Mouse (Mus musculus): Measurements from ENCODE around the gene Tspan18.

Tspan18 gene

DNA sequence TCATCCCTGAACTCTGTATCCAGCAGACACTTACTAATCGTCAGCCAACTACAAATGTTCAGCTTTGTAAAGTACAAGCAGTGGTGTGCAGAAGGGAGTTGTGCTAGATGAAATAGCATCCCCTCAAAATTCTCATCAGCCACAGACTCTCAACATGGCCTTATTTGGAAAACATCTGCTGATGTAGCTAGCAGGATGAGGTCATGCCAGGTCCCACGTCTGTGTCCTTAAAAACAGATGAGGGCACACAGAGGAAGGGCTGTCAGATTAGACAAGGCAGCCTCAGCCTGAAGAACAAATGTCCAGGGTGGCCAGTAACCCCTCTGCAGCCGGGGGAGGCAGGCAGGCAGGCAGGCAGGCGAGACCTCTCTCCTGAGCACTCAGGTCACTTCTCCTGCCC lies 56.8 kb downstream of the Tspan18 start:
- no peak for TF ChIP-seq NANOG (IDR thresholded peaks at IDR 0.05; ENCODE audit: borderline replicate concordance, low read length)
- TF ChIP-seq CTCF (conservative IDR thresholded peaks at IDR 0.05; ENCODE audit: low read length), result no peak
- no peak for TF ChIP-seq POU5F1 (IDR thresholded peaks at IDR 0.05; ENCODE audit: borderline replicate concordance, low read length)

DNA sequence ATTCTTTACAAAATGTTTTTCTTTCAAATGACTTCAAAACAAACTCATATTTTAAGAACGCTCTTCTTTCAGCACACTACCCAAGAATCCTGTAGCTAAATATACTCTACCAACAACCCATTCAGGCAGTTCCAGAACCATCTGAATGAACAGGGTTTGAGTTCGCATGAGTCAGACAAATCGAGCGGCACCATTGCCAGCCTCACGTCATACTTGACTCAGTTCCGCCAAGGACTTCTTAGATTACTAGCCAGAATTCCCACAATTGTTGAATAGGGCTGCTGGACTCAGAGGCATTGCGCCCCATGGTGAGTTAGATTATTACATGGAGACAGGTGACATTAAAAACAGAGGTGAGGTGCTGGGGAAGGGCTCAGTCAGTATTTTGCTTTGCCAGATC lies 58.3 kb downstream of the Tspan18 start:
- TF ChIP-seq POU5F1 (IDR thresholded peaks at IDR 0.05; ENCODE audit: borderline replicate concordance, low read length) (no peak), NANOG (IDR thresholded peaks at IDR 0.05; ENCODE audit: borderline replicate concordance, low read length) (no peak), CTCF (conservative IDR thresholded peaks at IDR 0.05; ENCODE audit: low read length) (no peak)
- no peaks in the 10 kb centered on the region for H3K9me3 ChIP-seq (ENCODE audit: low read length)
- peaks cover 5% of the 10 kb centered on the region; the same call in 1 of the 2 replicates for H3K27me3 ChIP-seq (ENCODE audit: insufficient read depth, low read length)
- H3K4me1 ChIP-seq (replicated peaks; ENCODE audit: low read depth, low read length), result 0 out of 2 replicates have a peak, but pooled peaks cover 4% of the 10 kb centered on the region
- no peaks in the 10 kb centered on the region for H3K36me3 ChIP-seq (ENCODE audit: insufficient read depth, low read length)
- H3K4me3 ChIP-seq (replicated peaks; ENCODE audit: low read length), result no peak overlapping the region

More for the DNA sequence above, 56.8 kb downstream of the Tspan18 start:
- Histone ChIP-seq H3K4me1 (replicated peaks; ENCODE audit: low read depth, low read length) (0 out of 2 replicates have a peak, but pooled peaks cover 4% of the 10 kb centered on the region), H3K9me3 (ENCODE audit: low read length) (no peaks in the 10 kb centered on the region), H3K4me3 (replicated peaks; ENCODE audit: low read length) (no peak overlapping the region), H3K36me3 (ENCODE audit: insufficient read depth, low read length) (no peaks in the 10 kb centered on the region), H3K27me3 (ENCODE audit: insufficient read depth, low read length) (peaks cover 8% of the 10 kb centered on the region; the same call in 1 of the 2 replicates)

GRCm38 (mm10) chr2:93273916-93274315 lies 60.4 kb downstream of the Tspan18 start:
- no peak overlapping the region for H3K4me3 ChIP-seq (replicated peaks; ENCODE audit: low read length)
- H3K9me3 ChIP-seq (ENCODE audit: low read length), result no peaks in the 10 kb centered on the region
- TF ChIP-seq CTCF (conservative IDR thresholded peaks at IDR 0.05; ENCODE audit: low read length) (no peak), POU5F1 (IDR thresholded peaks at IDR 0.05; ENCODE audit: borderline replicate concordance, low read length) (no peak), NANOG (IDR thresholded peaks at IDR 0.05; ENCODE audit: borderline replicate concordance, low read length) (no peak)
- peaks cover 5% of the 10 kb centered on the region; the same call in 1 of the 2 replicates for H3K27me3 ChIP-seq (ENCODE audit: insufficient read depth, low read length)
- H3K4me1 ChIP-seq (replicated peaks; ENCODE audit: low read depth, low read length), result no peaks in the 10 kb centered on the region
- no peaks in the 10 kb centered on the region for H3K36me3 ChIP-seq (ENCODE audit: insufficient read depth, low read length)

- Histone ChIP-seq H3K36me3 (ENCODE audit: insufficient read depth, low read length) (no peaks in the 10 kb centered on the region), H3K4me3 (replicated peaks; ENCODE audit: low read length) (no peak overlapping the region), H3K4me1 (replicated peaks; ENCODE audit: low read depth, low read length) (no peaks in the 10 kb centered on the region), H3K9me3 (ENCODE audit: low read length) (no peaks in the 10 kb centered on the region), H3K27me3 (ENCODE audit: insufficient read depth, low read length) (peaks cover 1% of the 10 kb centered on the region; the same call in 1 of the 2 replicates)
- TF ChIP-seq NANOG (IDR thresholded peaks at IDR 0.05; ENCODE audit: borderline replicate concordance, low read length) (no peak), POU5F1 (IDR thresholded peaks at IDR 0.05; ENCODE audit: borderline replicate concordance, low read length) (no peak), CTCF (conservative IDR thresholded peaks at IDR 0.05; ENCODE audit: low read length) (no peak)
These were observed 64.2 kb downstream of the Tspan18 start for GRCm38 (mm10) chr2:93270083-93270482.

DNA sequence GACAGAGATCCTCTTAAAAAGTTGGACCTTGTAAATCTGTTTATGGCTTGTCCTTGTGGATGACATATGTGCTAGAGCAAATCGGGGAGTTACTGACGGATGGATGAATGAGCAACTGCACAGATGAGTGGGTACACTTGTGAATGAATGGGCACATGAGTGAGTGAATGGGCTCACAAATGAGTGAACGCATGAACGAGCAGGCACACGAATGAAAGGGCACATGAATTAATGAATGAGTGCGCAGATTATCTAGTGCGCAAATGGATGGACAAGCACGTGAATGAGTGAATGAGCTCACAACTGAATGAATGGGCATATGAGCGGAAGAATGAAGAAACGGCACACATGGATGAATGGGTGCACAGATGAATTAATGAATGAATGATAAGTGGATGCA lies 64.7 kb downstream of the Tspan18 start:
- no peaks in the 10 kb centered on the region for H3K9me3 ChIP-seq (ENCODE audit: low read length)
- no peaks in the 10 kb centered on the region for H3K36me3 ChIP-seq (ENCODE audit: insufficient read depth, low read length)
- TF ChIP-seq NANOG (IDR thresholded peaks at IDR 0.05; ENCODE audit: borderline replicate concordance, low read length) (no peak), CTCF (conservative IDR thresholded peaks at IDR 0.05; ENCODE audit: low read length) (no peak), POU5F1 (IDR thresholded peaks at IDR 0.05; ENCODE audit: borderline replicate concordance, low read length) (no peak)
- H3K4me3 ChIP-seq (replicated peaks; ENCODE audit: low read length), result no peak overlapping the region
- no peaks in the 10 kb centered on the region; the same call in 1 of the 2 replicates for H3K27me3 ChIP-seq (ENCODE audit: insufficient read depth, low read length)
- no peaks in the 10 kb centered on the region for H3K4me1 ChIP-seq (replicated peaks; ENCODE audit: low read depth, low read length)

- no peaks in the 10 kb centered on the region for H3K36me3 ChIP-seq (ENCODE audit: insufficient read depth, low read length)
- TF ChIP-seq CTCF (conservative IDR thresholded peaks at IDR 0.05; ENCODE audit: low read length), result no peak
- TF ChIP-seq NANOG (IDR thresholded peaks at IDR 0.05; ENCODE audit: borderline replicate concordance, low read length), result no peak
- TF ChIP-seq POU5F1 (IDR thresholded peaks at IDR 0.05; ENCODE audit: borderline replicate concordance, low read length), result no peak
- H3K27me3 ChIP-seq (ENCODE audit: insufficient read depth, low read length), result no peaks in the 10 kb centered on the region; the same call in 1 of the 2 replicates
- no peak overlapping the region for H3K4me3 ChIP-seq (replicated peaks; ENCODE audit: low read length)
- no peaks in the 10 kb centered on the region for H3K4me1 ChIP-seq (replicated peaks; ENCODE audit: low read depth, low read length)
- H3K9me3 ChIP-seq (ENCODE audit: low read length), result no peaks in the 10 kb centered on the region
These were observed 65.5 kb downstream of the Tspan18 start for GRCm38 (mm10) chr2:93268711-93269270.

- Histone ChIP-seq H3K9me3 (ENCODE audit: low read length) (no peaks in the 10 kb centered on the region), H3K4me3 (replicated peaks; ENCODE audit: low read length) (no peak overlapping the region), H3K27me3 (ENCODE audit: insufficient read depth, low read length) (no peaks in the 10 kb centered on the region; the same call in 1 of the 2 replicates), H3K4me1 (replicated peaks; ENCODE audit: low read depth, low read length) (0 out of 2 replicates have a peak, but pooled peaks cover 3% of the 10 kb centered on the region), H3K36me3 (ENCODE audit: insufficient read depth, low read length) (no peaks in the 10 kb centered on the region)
- TF ChIP-seq NANOG (IDR thresholded peaks at IDR 0.05; ENCODE audit: borderline replicate concordance, low read length) (no peak), CTCF (conservative IDR thresholded peaks at IDR 0.05; ENCODE audit: low read length) (no peak), POU5F1 (IDR thresholded peaks at IDR 0.05; ENCODE audit: borderline replicate concordance, low read length) (no peak)
These were observed 66.5 kb downstream of the Tspan18 start for GRCm38 (mm10) chr2:93267791-93268190.

GRCm38 (mm10) chr2:93266565-93267169 lies 67.6 kb downstream of the Tspan18 start:
- Histone ChIP-seq H3K9me3 (ENCODE audit: low read length) (no peaks in the 10 kb centered on the region), H3K36me3 (ENCODE audit: insufficient read depth, low read length) (no peaks in the 10 kb centered on the region), H3K4me1 (replicated peaks; ENCODE audit: low read depth, low read length) (0 out of 2 replicates have a peak, but pooled peaks cover 8% of the 10 kb centered on the region), H3K27me3 (ENCODE audit: insufficient read depth, low read length) (no peaks in the 10 kb centered on the region), H3K4me3 (replicated peaks; ENCODE audit: low read length) (no peak overlapping the region)
- TF ChIP-seq NANOG (IDR thresholded peaks at IDR 0.05; ENCODE audit: borderline replicate concordance, low read length) (no peak), POU5F1 (IDR thresholded peaks at IDR 0.05; ENCODE audit: borderline replicate concordance, low read length) (no peak), CTCF (conservative IDR thresholded peaks at IDR 0.05; ENCODE audit: low read length) (no peak)
